Mouse (Mus musculus): ENCODE measurements at regions not wholly inside any gene's neighbourhood (a gene's known extent, or its start where the extent isn't known, plus 50 kb on each side); places are given as distances from the start of the nearest gene placed in this dataset.

GRCm38 (mm10) chr2:160256251-160256650 is 77.7 kb downstream of the Gm826 start:
- Histone ChIP-seq H3K27ac (ENCODE audit: control insufficient read depth, insufficient read depth, low read depth, low read length, poor library complexity) (no peak overlapping the region), H3K4me1 (ENCODE audit: control insufficient read depth, insufficient read depth, low read length) (no peaks in the 10 kb centered on the region), H3K4me3 (replicated peaks; ENCODE audit: control insufficient read depth, low read depth, low read length) (no peak overlapping the region)
- WGBS = 67% methylated on average over 7 of the region's 7 CpGs
- TF ChIP-seq POLR2A (IDR thresholded peaks at IDR 0.05; ENCODE audit: borderline replicate concordance, control insufficient read depth, low read depth, low read length) = no peak
- no peak for TF ChIP-seq CTCF (IDR thresholded peaks at IDR 0.05; ENCODE audit: control insufficient read depth, insufficient read depth, low read length)

GRCm38 (mm10) chr2:160250228-160250627 is 83.7 kb downstream of the Gm826 start:
- H3K27ac ChIP-seq (ENCODE audit: control insufficient read depth, insufficient read depth, low read depth, low read length, poor library complexity) = no peak overlapping the region
- TF ChIP-seq CTCF (IDR thresholded peaks at IDR 0.05; ENCODE audit: control insufficient read depth, insufficient read depth, low read length) (no peak), POLR2A (IDR thresholded peaks at IDR 0.05; ENCODE audit: borderline replicate concordance, control insufficient read depth, low read depth, low read length) (no peak)
- 67% methylated on average over 3 of the region's 3 CpGs for WGBS
- no peaks in the 10 kb centered on the region for H3K4me1 ChIP-seq (ENCODE audit: control insufficient read depth, insufficient read depth, low read length)
- H3K4me3 ChIP-seq (replicated peaks; ENCODE audit: control insufficient read depth, low read depth, low read length) = no peak overlapping the region

GRCm38 (mm10) chr2:160249104-160250093 is 84.6 kb downstream of the Gm826 start:
- WGBS = 60% methylated on average over 9 of the region's 9 CpGs
- Histone ChIP-seq H3K4me1 (ENCODE audit: control insufficient read depth, insufficient read depth, low read length) (no peaks in the 10 kb centered on the region), H3K27ac (ENCODE audit: control insufficient read depth, insufficient read depth, low read depth, low read length, poor library complexity) (no peak overlapping the region), H3K4me3 (replicated peaks; ENCODE audit: control insufficient read depth, low read depth, low read length) (no peak overlapping the region)
- TF ChIP-seq POLR2A (IDR thresholded peaks at IDR 0.05; ENCODE audit: borderline replicate concordance, control insufficient read depth, low read depth, low read length) = no peak
- TF ChIP-seq CTCF (IDR thresholded peaks at IDR 0.05; ENCODE audit: control insufficient read depth, insufficient read depth, low read length) = no peak

GRCm38 (mm10) chr2:160247286-160247685 is 86.7 kb downstream of the Gm826 start:
- TF ChIP-seq POLR2A (IDR thresholded peaks at IDR 0.05; ENCODE audit: borderline replicate concordance, control insufficient read depth, low read depth, low read length) = no peak
- no peak for TF ChIP-seq CTCF (IDR thresholded peaks at IDR 0.05; ENCODE audit: control insufficient read depth, insufficient read depth, low read length)
- WGBS = 77% methylated on average over 6 of the region's 6 CpGs
- Histone ChIP-seq H3K27ac (ENCODE audit: control insufficient read depth, insufficient read depth, low read depth, low read length, poor library complexity) (no peak overlapping the region), H3K4me3 (replicated peaks; ENCODE audit: control insufficient read depth, low read depth, low read length) (no peak overlapping the region), H3K4me1 (ENCODE audit: control insufficient read depth, insufficient read depth, low read length) (no peaks in the 10 kb centered on the region)

- TF ChIP-seq CTCF (IDR thresholded peaks at IDR 0.05; ENCODE audit: control insufficient read depth, insufficient read depth, low read length) (no peak), POLR2A (IDR thresholded peaks at IDR 0.05; ENCODE audit: borderline replicate concordance, control insufficient read depth, low read depth, low read length) (no peak)
- no peaks in the 10 kb centered on the region for H3K4me1 ChIP-seq (ENCODE audit: control insufficient read depth, insufficient read depth, low read length)
- H3K27ac ChIP-seq (ENCODE audit: control insufficient read depth, insufficient read depth, low read depth, low read length, poor library complexity) = no peak overlapping the region
- WGBS = 64% methylated on average over 1 of the region's 1 CpGs
- no peak overlapping the region for H3K4me3 ChIP-seq (replicated peaks; ENCODE audit: control insufficient read depth, low read depth, low read length)
These were observed 87.6 kb downstream of the Gm826 start for GRCm38 (mm10) chr2:160246356-160246755.

- Histone ChIP-seq H3K4me1 (ENCODE audit: control insufficient read depth, insufficient read depth, low read length) (no peaks in the 10 kb centered on the region), H3K4me3 (replicated peaks; ENCODE audit: control insufficient read depth, low read depth, low read length) (no peak overlapping the region), H3K27ac (ENCODE audit: control insufficient read depth, insufficient read depth, low read depth, low read length, poor library complexity) (no peak overlapping the region)
- TF ChIP-seq POLR2A (IDR thresholded peaks at IDR 0.05; ENCODE audit: borderline replicate concordance, control insufficient read depth, low read depth, low read length) (no peak), CTCF (IDR thresholded peaks at IDR 0.05; ENCODE audit: control insufficient read depth, insufficient read depth, low read length) (no peak)
- 41% methylated on average over 7 of the region's 7 CpGs for WGBS
These were observed 89.1 kb downstream of the Gm826 start for GRCm38 (mm10) chr2:160244866-160245265.

- 52% methylated on average over 12 of the region's 12 CpGs for WGBS
- Histone ChIP-seq H3K27ac (ENCODE audit: control insufficient read depth, insufficient read depth, low read depth, low read length, poor library complexity) (no peak overlapping the region), H3K4me1 (ENCODE audit: control insufficient read depth, insufficient read depth, low read length) (no peaks in the 10 kb centered on the region; the same call in 1 of the 2 replicates), H3K4me3 (replicated peaks; ENCODE audit: control insufficient read depth, low read depth, low read length) (no peak overlapping the region)
- TF ChIP-seq CTCF (IDR thresholded peaks at IDR 0.05; ENCODE audit: control insufficient read depth, insufficient read depth, low read length) = no peak
- no peak for TF ChIP-seq POLR2A (IDR thresholded peaks at IDR 0.05; ENCODE audit: borderline replicate concordance, control insufficient read depth, low read depth, low read length)
These were observed 93.2 kb downstream of the Gm826 start for GRCm38 (mm10) chr2:160240531-160241379.
